Mouse (Mus musculus): Measurements from ENCODE around the gene Ubxn6. TPM values are rescaled to one million over a fixed set of nuclear protein-coding genes. Genes with fewer than 3 reads are reported as not detected.
A peak's percentile ranks its signal among the peaks of the same experiment; 100 is the strongest.

Ubxn6 gene
- total RNA-seq, 4 experiments from 2014 or later = 76.5 to 96.6 (median 88.0) TPM

DNA sequence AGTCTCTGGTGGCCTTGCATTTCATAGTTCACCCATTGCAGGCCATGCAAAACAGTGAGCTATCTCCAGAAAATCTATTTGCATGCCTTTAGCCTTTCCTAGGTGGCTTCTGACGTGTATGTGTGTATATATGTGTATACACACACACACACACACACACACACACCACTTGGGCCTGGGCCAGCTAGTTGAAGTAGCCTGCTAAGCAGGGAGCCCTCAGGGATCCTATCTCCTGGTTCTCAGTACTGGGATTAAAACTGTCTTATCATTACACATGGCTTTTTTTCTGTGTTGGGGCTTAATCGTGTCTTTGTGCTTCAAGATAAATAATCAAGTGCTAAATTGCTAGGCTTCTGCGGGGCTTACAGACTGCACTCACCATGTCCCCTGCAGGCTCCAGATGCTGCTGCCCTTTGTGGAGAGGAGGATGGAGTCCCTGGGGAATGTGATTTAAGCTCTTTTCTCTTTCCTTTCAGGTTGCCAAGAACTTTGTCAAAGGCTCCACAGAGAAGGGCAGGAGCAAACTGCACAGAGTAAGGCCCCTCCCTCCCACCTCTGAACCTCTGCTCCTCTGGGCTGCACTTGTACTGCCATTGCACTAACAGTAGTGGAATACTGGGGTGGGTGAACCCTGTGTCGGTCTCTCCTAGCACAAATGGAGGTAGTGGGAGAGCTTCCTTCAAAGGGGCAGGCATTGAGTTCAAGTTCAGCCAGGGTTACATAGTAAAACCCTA is 18.7 kb downstream of the Ubxn6 start:
- DNase-seq (ENCODE audit: low spot score in 2 of 2) = no peak

DNA sequence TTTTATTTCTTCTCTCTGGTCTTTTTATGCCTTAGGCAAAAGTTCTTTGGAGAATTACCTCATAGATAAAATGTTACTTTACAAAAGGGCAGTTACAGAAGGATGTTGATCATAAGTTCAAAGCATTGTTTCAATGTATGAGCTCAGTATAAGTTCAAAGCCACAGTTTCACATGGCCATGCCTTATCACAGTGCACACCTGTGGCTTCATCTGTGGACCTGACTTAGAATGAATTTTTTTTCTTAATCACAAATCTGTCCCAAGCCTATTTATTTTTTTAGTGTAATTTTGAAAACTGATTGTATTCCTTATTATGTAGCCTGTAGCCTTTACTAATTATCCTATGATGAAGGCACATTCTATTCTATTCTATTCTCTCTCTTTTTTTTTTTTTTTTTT is 19.9 kb downstream of the Ubxn6 start:
- no peak for DNase-seq (ENCODE audit: low spot score in 2 of 2)

GRCm38 (mm10) chr17:56051369-56051768 is 23.5 kb downstream of the Ubxn6 start:
- DNase-seq (ENCODE audit: low spot score in 2 of 2) = no peak

DNA sequence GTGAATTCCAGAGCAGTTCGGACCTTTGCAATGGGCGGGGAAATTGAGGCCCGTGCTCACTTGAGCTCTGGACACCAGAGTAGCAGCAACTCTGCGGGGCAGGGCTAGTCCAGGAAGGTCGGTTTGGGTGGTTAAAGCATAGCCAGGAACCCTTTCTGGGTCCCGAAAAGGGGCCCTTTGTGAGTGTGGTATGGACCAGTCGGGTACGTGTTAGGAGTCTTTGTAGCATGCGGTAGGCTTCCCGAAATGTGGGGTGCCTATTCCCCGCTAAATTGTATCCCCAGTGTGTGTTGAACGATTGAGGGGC is 34.0 kb downstream of the Ubxn6 start:
- DNase-seq (ENCODE audit: low spot score in 2 of 2) = no peak

DNA sequence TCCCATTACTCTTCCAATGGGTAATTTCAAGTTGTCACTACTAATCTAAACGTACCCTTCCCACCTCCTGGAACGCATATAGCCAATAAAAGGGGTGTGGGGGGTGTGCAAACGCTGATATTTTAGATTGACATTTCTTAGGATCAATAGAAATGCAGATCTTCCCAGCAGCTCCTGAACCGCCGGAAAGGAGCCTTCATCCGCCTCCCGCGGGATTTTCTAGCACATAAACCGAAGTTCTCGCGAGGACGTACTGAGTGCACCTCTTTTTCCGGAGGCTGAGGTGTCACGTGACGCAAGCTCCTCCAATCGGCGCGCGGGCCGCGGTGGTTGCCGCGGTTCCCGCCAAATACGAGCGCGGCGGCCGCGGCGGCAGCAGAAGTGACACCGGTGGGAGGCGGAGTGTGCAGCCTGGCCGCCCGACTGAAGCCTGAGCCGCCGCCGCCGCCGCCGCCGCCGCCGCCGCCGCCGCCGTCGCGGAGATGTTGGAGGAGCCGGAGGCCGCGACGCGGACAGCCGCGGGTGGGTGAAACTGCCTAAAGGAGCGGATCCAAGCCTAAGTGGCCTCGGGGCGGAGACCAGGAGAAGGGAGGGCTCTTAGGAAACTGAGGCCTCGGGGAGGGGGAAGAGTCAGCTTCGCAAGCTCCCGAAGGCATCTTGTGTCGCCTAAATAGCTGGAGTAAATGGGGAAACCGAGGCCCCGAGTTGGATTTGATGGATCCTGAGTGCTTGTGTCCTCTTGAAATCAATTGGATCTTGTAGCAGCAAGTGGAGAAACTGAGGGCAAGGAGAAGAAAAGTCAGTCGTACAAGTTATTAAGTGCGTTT is 34.6 kb downstream of the Ubxn6 start, which contains the start of gene Chaf1a:
Chaf1a (plus strand) TSS at position 410 of the 827 bp plus-strand sequence.
- peak; percentile 97 to 98 for DNase-seq (ENCODE audit: low spot score in 2 of 2)

DNA sequence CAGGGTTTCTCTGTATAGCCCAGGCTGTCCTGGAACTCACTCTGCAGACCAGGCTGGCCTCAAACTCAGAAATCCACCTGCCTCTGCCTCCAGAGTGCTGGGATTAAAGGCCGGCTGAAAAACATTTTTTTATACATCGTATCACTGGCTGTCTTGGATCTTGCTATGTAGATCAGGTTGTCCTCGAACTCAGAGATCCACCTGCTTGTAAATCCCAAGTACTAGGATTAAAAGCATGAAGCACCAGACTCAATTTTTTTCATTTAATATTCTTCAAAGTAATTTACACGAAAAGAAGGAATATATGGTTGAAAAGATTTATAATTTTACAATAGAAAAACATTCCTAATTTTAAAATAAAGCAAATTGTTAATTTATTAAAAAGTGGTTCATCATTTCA is 35.5 kb downstream of the Ubxn6 start:
- no peak for DNase-seq (ENCODE audit: low spot score in 2 of 2)

DNA sequence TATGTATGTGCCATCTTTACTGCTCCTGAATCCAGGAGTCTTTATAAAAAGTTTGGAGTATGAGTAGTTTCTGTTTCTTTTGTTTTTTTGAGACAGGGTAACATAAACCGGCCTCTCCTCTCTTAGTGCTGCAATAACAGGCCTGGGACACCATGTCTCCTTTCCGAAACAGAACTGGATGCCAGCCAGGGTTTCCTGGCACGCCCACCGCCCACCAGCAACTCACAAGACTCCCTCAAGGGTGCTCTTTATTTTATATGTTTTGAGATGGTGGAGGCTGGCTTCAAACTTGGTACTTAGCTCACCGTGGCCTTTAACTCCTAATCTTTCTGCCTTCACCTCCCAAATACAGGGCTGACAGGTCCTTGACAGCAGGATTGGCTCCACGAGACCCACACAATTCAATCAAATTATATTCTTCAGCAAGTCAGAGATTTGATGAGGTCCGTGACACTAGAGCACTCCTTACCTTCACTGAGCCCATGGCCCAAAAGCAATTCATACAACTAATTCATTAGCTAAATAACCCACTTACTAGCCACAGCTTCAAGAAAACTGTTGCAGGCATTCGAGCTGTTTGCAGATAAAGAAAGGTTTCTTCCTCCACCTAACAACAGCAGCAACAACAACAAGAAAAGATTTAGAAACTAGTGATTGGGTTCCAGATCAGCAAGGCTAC is 36.1 kb downstream of the Ubxn6 start:
- DNase-seq (ENCODE audit: low spot score in 2 of 2) = no peak

DNA sequence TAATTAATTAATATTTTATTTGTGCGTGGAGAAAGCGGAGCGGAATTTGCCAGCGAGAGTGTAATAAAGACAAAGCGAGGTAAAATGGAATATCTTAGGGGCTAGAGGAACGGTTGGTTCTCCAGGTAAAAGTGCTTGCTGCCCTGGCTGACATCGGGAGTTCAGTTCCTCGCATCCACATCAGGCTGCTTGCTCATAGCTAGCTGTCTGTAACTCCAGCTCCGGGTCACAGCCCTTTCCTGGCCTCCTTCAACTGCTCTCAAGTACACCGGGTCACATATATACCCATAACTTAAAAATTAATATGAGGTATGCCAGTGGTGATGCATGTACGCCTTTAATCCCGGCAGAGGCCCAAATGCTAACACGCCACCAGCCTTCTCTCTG is 37.9 kb downstream of the Ubxn6 start:
- no peak for DNase-seq (ENCODE audit: low spot score in 2 of 2)

DNA sequence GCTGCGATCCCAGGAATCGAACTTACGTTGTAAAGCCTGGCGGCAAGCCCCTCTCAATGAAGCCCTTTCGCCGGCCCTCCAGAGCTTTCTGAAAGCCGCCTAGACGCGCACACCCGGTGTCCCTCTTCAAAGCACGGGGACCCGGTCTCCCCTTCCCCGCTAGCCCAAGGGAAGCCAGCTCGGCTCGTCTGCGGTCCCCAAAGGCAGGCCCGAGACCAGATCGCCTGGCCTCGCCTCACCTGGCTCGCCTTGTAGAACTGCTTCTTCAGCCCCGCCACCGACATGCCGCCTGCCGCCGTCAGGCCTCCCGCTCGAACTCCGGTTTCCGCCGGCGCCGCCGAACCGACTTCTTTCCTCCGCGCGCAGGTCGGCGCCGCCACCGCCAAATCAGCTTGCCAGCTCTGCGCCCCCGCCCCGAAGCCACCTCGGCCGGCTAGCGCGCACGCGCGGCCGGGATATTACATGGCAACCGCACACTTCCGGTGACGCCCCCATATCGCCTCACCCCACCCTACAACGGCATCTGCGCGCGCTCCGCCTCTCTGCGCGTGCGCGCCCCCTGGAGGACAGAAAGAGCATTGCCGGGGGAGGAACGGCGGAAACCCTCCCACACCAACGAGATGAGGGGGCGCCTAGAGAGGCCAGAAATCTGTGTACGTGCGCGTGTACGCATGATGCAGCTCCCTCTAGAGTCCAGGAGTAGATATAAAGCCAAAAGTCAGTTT is 38.5 kb downstream of the Ubxn6 start, which contains the start of gene Sh3gl1:
Sh3gl1 (minus strand) TSS at position 460 of the 725 bp plus-strand sequence.
- DNase-seq (ENCODE audit: low spot score in 2 of 2) = peak; percentile 98 to 99

DNA sequence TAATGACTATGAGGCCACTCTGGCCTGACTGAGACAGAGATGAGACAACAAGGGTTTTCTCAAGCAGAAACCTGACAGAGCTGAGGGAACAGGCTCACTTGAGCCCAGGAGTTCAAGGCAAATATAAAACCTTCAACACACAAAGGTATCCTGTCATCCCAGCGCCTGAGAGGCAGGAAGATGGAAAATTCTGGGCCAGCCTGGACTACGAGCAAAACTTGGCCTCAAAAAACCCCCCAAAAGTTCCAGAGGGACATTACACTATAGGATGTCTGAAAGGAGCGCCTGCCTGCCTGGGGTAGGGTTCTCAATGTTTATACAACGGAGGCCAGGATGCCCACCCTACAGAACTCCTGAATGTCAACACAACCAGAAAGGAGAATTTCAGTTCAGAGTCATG is 39.6 kb downstream of the Ubxn6 start:
- DNase-seq (ENCODE audit: low spot score in 2 of 2) = no peak

DNA sequence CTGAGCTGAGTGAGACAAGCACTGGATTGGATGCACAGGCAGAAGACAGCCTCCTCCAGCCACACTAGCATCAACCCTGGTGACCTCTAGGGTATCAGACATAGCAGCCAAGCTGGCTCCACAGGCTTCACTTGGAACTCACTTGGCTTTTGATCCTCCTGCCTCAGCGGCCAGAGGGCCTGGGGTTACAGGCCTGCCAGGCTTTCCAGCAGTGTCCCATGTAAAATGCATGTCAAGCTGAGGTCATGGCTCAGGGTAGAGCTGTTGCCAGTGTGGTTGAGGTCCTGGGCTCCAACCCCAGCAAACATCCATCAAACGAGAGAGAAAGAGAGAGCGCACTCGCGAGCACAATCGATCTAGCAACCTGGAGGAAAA is 40.1 kb downstream of the Ubxn6 start:
- DNase-seq (ENCODE audit: low spot score in 2 of 2) = no peak

GRCm38 (mm10) chr17:56034040-56034725 is 40.6 kb downstream of the Ubxn6 start:
- DNase-seq (ENCODE audit: low spot score in 2 of 2) = no peak

DNA sequence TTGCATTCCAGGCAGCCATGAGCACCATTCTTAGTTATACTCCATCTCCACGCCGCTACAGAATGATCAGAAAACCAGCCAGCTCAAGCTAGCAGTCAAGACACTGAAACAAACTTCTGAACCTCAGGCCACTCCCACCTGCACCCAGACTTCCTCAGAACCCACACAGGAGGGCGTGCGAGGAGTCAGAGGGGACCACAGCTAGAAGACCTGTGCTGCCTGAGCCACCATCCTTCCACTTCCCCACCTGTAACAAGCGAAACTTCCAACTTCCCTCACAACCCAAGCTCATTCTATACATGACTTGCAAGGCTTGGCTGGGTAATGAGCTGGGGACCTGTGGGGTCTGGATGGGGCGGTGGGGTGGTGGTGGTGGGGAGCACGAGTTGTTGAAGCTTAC is 42.0 kb downstream of the Ubxn6 start:
- DNase-seq (ENCODE audit: low spot score in 2 of 2) = no peak

DNA sequence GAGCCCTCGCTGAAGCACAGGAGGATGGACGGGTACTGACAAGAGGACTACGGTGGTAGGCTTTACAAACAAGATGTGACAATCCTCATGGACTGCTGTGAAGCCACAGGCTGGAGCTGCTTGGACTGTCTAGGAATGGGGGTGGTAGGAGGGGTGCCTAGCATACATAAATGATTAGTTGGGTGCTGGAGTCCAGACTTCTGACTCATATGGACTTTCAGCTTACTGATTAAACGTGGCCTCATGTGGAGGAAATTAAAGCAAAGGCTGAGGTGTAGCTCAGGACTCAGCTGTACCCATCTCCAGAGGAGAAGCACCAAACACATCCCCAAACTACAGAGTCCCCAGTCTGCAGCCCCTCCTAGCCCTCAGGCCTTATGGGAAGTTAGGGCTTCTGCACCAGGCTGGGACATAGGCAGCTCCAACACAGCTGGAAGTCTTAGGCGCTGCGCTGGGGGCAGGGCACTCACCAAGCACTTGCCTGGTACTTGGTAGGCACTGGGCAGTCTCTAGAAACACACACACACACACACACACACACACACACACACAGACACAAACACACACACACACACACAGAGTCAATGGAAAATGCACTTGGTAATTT is 42.6 kb downstream of the Ubxn6 start:
- DNase-seq (ENCODE audit: low spot score in 2 of 2) = no peak

GRCm38 (mm10) chr17:56031431-56031830 is 43.4 kb downstream of the Ubxn6 start:
- DNase-seq (ENCODE audit: low spot score in 2 of 2) = peak in 1 of 2 experiments; percentile 4

DNA sequence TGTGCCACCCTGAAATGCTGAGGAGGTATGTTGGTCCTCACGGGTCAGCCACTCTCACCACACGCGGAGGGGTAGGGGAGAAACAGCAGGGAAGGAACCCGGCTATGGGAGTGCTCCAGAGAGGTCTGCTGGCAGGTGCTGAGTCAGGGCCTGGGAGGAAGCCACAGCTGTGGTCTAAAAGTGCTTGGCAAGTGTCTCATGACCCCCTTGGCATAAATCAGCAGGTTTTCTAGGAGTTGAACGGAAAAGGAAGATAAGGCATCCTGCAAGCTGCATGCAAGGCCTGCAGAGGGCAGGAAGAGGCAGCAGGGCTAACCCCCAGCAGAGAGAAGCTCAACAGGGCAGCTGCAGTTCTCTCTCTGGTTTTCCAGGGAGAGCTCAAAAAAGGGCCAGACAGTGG is 43.9 kb downstream of the Ubxn6 start:
- DNase-seq (ENCODE audit: low spot score in 2 of 2) = peak; percentile 6 to 14

DNA sequence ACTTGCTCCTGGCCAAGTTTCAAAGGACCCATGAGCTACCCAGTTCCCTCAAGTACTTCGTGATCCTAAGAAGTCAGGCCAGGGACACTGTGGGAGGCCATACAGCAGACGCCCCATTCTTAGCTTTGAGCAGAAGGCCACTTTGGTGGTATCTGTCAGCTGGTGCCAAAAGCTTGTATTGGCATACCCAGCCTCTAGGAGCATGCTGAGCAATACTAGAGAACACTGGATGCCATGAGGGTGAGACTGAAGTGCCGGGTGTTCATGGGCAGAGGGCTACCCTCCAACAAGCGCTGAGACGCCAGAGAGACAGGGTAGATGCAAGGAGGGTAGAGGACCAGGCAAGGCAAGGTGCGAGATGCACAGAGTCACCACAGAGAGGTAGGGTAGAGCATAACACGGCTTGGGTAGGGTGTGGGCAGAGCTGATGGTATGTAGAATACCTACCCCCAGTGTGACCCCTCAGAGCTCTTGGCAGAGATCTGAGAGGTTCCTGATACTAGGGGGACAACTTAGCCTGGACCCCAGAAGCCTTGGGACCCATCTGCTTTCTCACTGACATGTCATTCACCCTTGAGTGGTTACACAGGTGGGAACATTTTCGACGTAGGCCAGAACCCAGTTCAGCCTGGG is 44.5 kb downstream of the Ubxn6 start:
- peak; percentile 3 to 14 for DNase-seq (ENCODE audit: low spot score in 2 of 2)

- peak; percentile 14 to 28 for DNase-seq (ENCODE audit: low spot score in 2 of 2)
These were observed 46.9 kb downstream of the Ubxn6 start for GRCm38 (mm10) chr17:56027801-56028441.

GRCm38 (mm10) chr17:56026881-56027280 is 47.9 kb downstream of the Ubxn6 start:
- no peak for DNase-seq (ENCODE audit: low spot score in 2 of 2)

- no peak for DNase-seq (ENCODE audit: low spot score in 2 of 2)
These were observed 48.5 kb downstream of the Ubxn6 start for GRCm38 (mm10) chr17:56026303-56026702.
